Mouse (Mus musculus) cerebellum, adult 2 months (tissue): ENCODE data around the gene Dmtf1. TPM values are rescaled to one million over a fixed set of nuclear protein-coding genes. Genes with fewer than 3 reads are reported as not detected.
"Not testable (repeated sequence)": the region's sequence is repeated elsewhere in the genome, so short reads cannot be mapped to it uniquely, and the experiment has no call there.

Experiments
- DNase-seq, 2 experiments: peaks; one replicate each; pipeline ENCODE4 v3.0.0; 2021
- H3K27ac ChIP-seq: fragments of 200-500 bp; 2 replicates; pipeline ENCODE4 v1.5.1; 2012; ENCODE audit warnings: low read length, control low read depth, inconsistent platforms; ENCODE audit not compliant: insufficient read depth
- H3K27me3 ChIP-seq: fragments of 200-500 bp; 2 replicates; pipeline ENCODE4 v1.6.1; 2012; ENCODE audit warnings: inconsistent platforms, mild to moderate bottlenecking, low read length, moderate library complexity; ENCODE audit not compliant: control insufficient read depth, insufficient read depth
- H3K4me1 ChIP-seq: fragments of 200-500 bp; 2 replicates; pipeline ENCODE4 v1.6.1; 2011; ENCODE audit warnings: low read length; ENCODE audit not compliant: control insufficient read depth, insufficient read depth
- H3K4me3 ChIP-seq: fragments of 200-500 bp; replicated peaks from 2 replicates; pipeline ENCODE3; 2011; ENCODE audit warnings: mild to moderate bottlenecking, low read depth, low read length, control low read depth; ENCODE audit not compliant: insufficient read depth
- CTCF ChIP-seq: fragments of 200-500 bp; IDR thresholded peaks from 2 replicates; pipeline ENCODE4 v1.5.1; 2011; ENCODE audit warnings: low read depth, mild to moderate bottlenecking, control low read depth, low read length, moderate library complexity, borderline replicate concordance; ENCODE audit not compliant: insufficient read depth
- POLR2A ChIP-seq: fragments of 200-500 bp; IDR thresholded peaks from 2 replicates; pipeline ENCODE4 v1.6.1; 2011; ENCODE audit warnings: low read length, control low read depth, borderline replicate concordance; ENCODE audit not compliant: insufficient read depth
- WGBS: fragments of 180-500 bp; shearing (Covaris S2); methylation state at CpG from one replicate; pipeline ENCODE4 v1.1.7; 2018; 5-methylcytosine and 5-hydroxymethylcytosine counted together
- polyA plus RNA-seq: library from polyadenylated mRNA; depleted of rRNA; stranded (reverse); fragments of >200 nt; gene quantifications from 2 replicates; pipeline ENCODE4 v1.2.3, GENCODE M21; 2012; rRNA removed

Dmtf1 gene
- polyA plus RNA-seq, result 67.5 and 75.3 TPM in 2 replicates

- WGBS, result under 1% methylated on average over 57 of the region's 64 CpGs
- no peaks in the 10 kb centered on the region for H3K27me3 ChIP-seq
- H3K4me3 ChIP-seq, result peak within 1 kb of the TSS; percentile 78
- no peak for TF ChIP-seq CTCF
- TF ChIP-seq POLR2A, result peak; percentile 99
- H3K27ac ChIP-seq, result peak within 1 kb of the TSS; percentile 54
- no peaks in the 10 kb centered on the region; the same call in 1 of the 2 replicates for H3K4me1 ChIP-seq
- DNase-seq, result peak; percentile 89 to 91
Observed at GRCm38 (mm10) chr5:9161456-9162041, at the start of gene Dmtf1. Dmtf1 (minus strand) TSS chr5:9161776.

GRCm38 (mm10) chr5:9186467-9186866 lies 24.9 kb upstream of the Dmtf1 start:
- WGBS, result 69% methylated on average over 1 of the region's 1 CpGs
- H3K4me3 ChIP-seq, result no peak overlapping the region
- no peak for DNase-seq
- H3K27me3 ChIP-seq, result no peaks in the 10 kb centered on the region
- H3K27ac ChIP-seq, result no peak overlapping the region
- H3K4me1 ChIP-seq, result no peaks in the 10 kb centered on the region
- no peak for TF ChIP-seq POLR2A
- no peak for TF ChIP-seq CTCF

DNA sequence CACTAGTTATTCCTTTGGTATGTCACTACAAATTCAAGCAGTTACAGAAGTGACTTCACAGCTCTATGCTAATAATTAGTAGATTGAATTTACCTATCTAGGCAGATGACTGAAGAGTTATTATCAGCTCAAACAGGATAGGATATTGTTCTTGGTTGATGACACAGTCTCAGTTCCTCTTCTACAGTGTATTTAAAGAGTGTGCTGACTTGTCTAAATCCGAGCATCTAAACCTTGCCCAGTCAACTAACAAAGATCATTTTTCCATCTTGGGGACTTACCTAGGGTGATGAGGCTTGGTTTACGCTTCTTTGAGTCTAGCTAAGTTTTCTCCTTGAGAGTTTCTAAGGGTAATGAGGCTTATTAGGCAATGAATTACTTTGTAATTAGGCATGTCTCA lies 11.7 kb upstream of the Dmtf1 start:
- no peak overlapping the region for H3K27ac ChIP-seq
- 76% methylated on average over 2 of the region's 2 CpGs for WGBS
- DNase-seq, result no peak
- no peak overlapping the region for H3K4me3 ChIP-seq
- no peaks in the 10 kb centered on the region for H3K27me3 ChIP-seq
- TF ChIP-seq POLR2A, result no peak
- TF ChIP-seq CTCF, result no peak
- no peaks in the 10 kb centered on the region for H3K4me1 ChIP-seq

DNA sequence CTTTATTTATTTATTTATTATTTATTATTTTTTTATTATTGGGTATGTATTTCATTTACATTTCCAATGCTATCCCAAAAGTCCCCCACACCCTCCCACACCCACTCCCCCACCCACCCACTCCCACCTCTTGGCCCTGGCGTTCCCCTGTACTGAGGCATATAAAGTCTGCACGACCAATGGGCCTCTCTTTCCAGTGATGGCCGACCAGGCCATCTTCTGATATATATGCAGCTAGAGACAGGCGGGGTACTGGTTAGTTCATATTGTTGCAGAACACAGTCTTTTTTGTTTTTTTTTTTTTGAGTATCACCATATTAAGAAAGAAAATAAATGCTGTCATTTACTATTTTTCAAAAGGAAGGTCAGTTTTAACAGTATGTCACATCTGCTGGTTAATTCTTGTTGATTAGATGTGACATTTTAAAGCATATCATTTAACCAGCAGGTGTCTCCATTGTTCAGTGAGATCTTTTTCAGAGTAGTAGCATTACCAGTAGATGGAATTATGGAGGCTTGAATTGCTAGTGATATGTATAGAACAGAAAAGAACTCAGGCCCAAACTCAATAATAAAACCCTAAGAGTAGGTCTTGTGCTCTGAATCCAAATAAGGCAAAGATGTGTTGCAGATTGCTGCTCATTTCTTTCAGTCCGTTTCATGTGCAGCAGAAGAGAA lies 7.9 kb upstream of the Dmtf1 start:
- H3K27ac ChIP-seq, H3K27me3 ChIP-seq, H3K4me3 ChIP-seq, H3K4me1 ChIP-seq: not testable (repeated sequence)
- peak in 1 of 2 experiments; percentile 29 for DNase-seq
- TF ChIP-seq CTCF, result peak; percentile 15; the same call in 1 of the 2 replicates
- 73% methylated on average over 5 of the region's 5 CpGs for WGBS

DNA sequence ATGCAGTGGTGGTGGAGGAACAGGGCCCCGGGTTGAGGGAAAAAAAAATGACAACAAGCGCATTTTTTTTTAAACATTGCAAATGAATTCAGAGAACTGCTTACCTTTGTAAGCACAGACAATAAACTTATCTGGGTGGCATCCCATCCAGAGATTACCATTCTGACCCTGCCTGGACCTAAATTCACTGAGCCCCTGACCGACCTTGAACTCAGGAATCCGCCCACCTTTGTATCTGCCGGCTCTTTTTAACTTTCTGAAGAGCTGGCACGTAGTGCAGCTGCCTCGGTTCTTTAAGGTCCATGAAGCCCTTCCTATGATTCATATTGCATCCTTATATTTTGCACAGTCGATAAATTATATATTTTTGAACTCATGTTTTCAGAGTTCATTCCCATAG lies 4.8 kb upstream of the Dmtf1 start:
- H3K4me1 ChIP-seq, result no peaks in the 10 kb centered on the region
- no peak overlapping the region for H3K4me3 ChIP-seq
- H3K27ac ChIP-seq, result no peak overlapping the region
- 74% methylated on average over 8 of the region's 8 CpGs for WGBS
- H3K27me3 ChIP-seq, result no peaks in the 10 kb centered on the region
- DNase-seq, result no peak
- TF ChIP-seq CTCF, result no peak
- no peak for TF ChIP-seq POLR2A

DNA sequence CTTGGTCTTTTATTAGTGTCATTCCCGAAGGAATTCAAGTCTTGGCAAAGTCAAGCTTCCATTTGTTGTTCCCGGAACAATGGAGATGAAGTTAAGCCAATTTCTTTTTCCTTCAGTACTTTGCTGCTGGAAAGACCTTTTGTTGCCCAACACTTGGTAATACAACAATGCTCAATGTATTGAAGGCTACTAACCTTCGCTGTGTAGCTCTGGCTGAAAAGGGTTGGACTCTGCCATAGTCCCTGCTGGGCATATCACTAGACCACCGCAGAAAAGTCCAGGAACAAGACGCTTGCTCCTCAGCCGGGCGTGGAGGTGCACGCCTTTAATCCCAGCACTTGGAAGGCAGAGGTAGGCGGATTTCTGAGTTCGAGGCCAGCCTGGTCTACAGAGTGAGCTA lies 3.6 kb upstream of the Dmtf1 start:
- not testable (repeated sequence) for H3K27me3 ChIP-seq, DNase-seq, H3K4me3 ChIP-seq, H3K27ac ChIP-seq, H3K4me1 ChIP-seq
- WGBS, result 76% methylated on average over 10 of the region's 10 CpGs

- no peak for DNase-seq
- Histone ChIP-seq H3K27me3 (no peaks in the 10 kb centered on the region), H3K4me1 (no peaks in the 10 kb centered on the region; the same call in 1 of the 2 replicates), H3K27ac (no peak overlapping the region), H3K4me3 (no peak overlapping the region)
- 96% methylated on average over 3 of the region's 3 CpGs for WGBS
- TF ChIP-seq CTCF (no peak), POLR2A (no peak)
Observed at GRCm38 (mm10) chr5:9163411-9163810, 1.8 kb upstream of the Dmtf1 start.

- no peak for TF ChIP-seq CTCF
- no peak for TF ChIP-seq POLR2A
- H3K4me3 ChIP-seq, result peak overlapping the region; percentile 78
- H3K27ac ChIP-seq, result peak overlapping the region; percentile 41; the same call in 1 of the 2 replicates
- H3K27me3 ChIP-seq, result no peaks in the 10 kb centered on the region
- H3K4me1 ChIP-seq, result no peaks in the 10 kb centered on the region; the same call in 1 of the 2 replicates
- DNase-seq, result peak in 1 of 2 experiments; percentile 41
- WGBS, result 11% methylated on average over 7 of the region's 7 CpGs
Observed at GRCm38 (mm10) chr5:9162088-9162487, 512 bp upstream of the Dmtf1 start.
